Mouse (Mus musculus): ENCODE data around the gene Gm7247.
"Not testable (repeated sequence)": the region's sequence is repeated elsewhere in the genome, so short reads cannot be mapped to it uniquely, and the experiment has no call there.

The Gm7247 gene

GRCm38 (mm10) chr14:51361456-51361855 is at the start of gene Gm7247:
Gene Gm7247 (plus strand): TSS chr14:51361756.
- no peak for DNase-seq

- DNase-seq: no peak
Observed at GRCm38 (mm10) chr14:51324001-51324400, 37.6 kb upstream of the Gm7247 start.

- peak in 1 of 2 experiments; percentile 9 for DNase-seq
Observed at GRCm38 (mm10) chr14:51346027-51346426, 15.5 kb upstream of the Gm7247 start.

GRCm38 (mm10) chr14:51358111-51358982 is 3.2 kb upstream of the Gm7247 start:
- DNase-seq: peak; percentile 29

GRCm38 (mm10) chr14:51382805-51383204 is 21.2 kb downstream of the Gm7247 start:
- DNase-seq: no peak

- peak in 1 of 2 experiments; percentile 4 for DNase-seq
Observed at GRCm38 (mm10) chr14:51384351-51384750, 22.8 kb downstream of the Gm7247 start.

- DNase-seq: peak in 1 of 2 experiments; percentile 3
Observed at GRCm38 (mm10) chr14:51385741-51386140, 24.2 kb downstream of the Gm7247 start.

- DNase-seq: no peak
Observed at GRCm38 (mm10) chr14:51387768-51388167, 26.2 kb downstream of the Gm7247 start.

- DNase-seq: no peak
Observed at GRCm38 (mm10) chr14:51388222-51388621, 26.7 kb downstream of the Gm7247 start.

GRCm38 (mm10) chr14:51410520-51410919 is 49.0 kb downstream of the Gm7247 start, which contains the start of gene Vmn2r88:
Gene Vmn2r88 (plus strand): TSS chr14:51410820.
- DNase-seq: no peak

GRCm38 (mm10) chr14:51423885-51424284 is 62.3 kb downstream of the Gm7247 start:
- no peak for DNase-seq

- DNase-seq: peak in 1 of 2 experiments; percentile 7
Observed at GRCm38 (mm10) chr14:51430138-51430537, 68.6 kb downstream of the Gm7247 start.

- DNase-seq: no peak
Observed at GRCm38 (mm10) chr14:51434546-51434945, 73.0 kb downstream of the Gm7247 start.

- no peak for DNase-seq
Observed at GRCm38 (mm10) chr14:51435020-51435419, 73.5 kb downstream of the Gm7247 start.

GRCm38 (mm10) chr14:51438955-51439354 is 77.4 kb downstream of the Gm7247 start:
- DNase-seq: no peak

GRCm38 (mm10) chr14:51451557-51451956 is 90.0 kb downstream of the Gm7247 start, which contains the start of gene Vmn2r89:
Gene Vmn2r89 (plus strand): TSS chr14:51451857.
- DNase-seq: not testable (repeated sequence)

GRCm38 (mm10) chr14:51480278-51480677 is 118.7 kb downstream of the Gm7247 start:
- DNase-seq: not testable (repeated sequence)

GRCm38 (mm10) chr14:51481332-51482015 is 119.9 kb downstream of the Gm7247 start:
- DNase-seq: peak in 1 of 2 experiments; percentile 8

GRCm38 (mm10) chr14:51482051-51482715 is 120.6 kb downstream of the Gm7247 start:
- no peak for DNase-seq

- DNase-seq: not testable (repeated sequence)
Observed at GRCm38 (mm10) chr14:51482971-51483381, 121.4 kb downstream of the Gm7247 start.

- no peak for DNase-seq
Observed at GRCm38 (mm10) chr14:51483671-51484070, 122.1 kb downstream of the Gm7247 start.

GRCm38 (mm10) chr14:51486111-51486510 is 124.6 kb downstream of the Gm7247 start:
- no peak for DNase-seq

- DNase-seq: no peak
Observed at GRCm38 (mm10) chr14:51495781-51496180, 134.2 kb downstream of the Gm7247 start.
